Mouse (Mus musculus): ENCODE measurements around the gene Tmem182. TPM values are rescaled to one million over a fixed set of nuclear protein-coding genes. Genes with fewer than 3 reads are reported as not detected.

Gene Tmem182
- total RNA-seq, 4 experiments from 2014 or later, result 171 to 176 (median 173) TPM

DNA sequence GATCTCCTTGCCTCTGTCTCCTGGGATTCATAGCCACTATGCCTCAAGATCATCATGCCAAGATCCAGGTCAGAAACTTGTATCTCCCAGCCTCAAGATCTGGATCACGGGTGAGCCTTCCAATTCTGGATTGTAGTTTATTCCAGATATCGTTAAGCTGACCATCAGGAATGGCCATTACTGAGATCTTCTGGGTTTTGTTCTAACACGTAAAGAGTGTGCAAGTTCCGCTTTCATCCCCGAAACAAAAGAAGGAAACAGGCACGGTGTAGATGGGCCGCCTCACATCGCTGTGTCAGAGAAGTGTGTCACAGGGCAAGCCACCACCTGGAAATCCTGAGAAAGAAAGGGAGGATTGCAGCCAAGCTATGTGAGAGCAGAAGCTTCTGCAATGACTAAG is 6.3 kb upstream of the Tmem182 start:
- peak; percentile 26 for DNase-seq (ENCODE audit: low spot score)

DNA sequence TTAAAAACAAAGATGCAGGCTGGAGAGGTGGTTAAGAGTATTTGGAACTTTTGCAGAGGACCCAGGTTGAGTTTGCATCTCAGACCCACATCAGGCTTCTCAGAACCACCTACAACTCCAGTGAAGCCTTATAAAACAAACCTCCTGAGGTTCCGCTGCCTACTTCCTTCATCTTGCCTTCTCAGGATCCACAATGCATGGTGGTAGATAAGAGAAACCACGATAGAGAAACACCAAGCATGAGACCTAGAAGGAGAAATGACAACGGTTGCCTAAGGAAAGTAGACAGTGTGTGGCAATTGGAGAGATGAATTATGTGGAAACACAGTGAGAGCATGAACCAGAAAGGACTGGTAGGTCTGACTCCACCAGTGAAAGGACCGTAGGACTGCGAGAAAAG is 4.5 kb upstream of the Tmem182 start:
- DNase-seq (ENCODE audit: low spot score), result no peak

DNA sequence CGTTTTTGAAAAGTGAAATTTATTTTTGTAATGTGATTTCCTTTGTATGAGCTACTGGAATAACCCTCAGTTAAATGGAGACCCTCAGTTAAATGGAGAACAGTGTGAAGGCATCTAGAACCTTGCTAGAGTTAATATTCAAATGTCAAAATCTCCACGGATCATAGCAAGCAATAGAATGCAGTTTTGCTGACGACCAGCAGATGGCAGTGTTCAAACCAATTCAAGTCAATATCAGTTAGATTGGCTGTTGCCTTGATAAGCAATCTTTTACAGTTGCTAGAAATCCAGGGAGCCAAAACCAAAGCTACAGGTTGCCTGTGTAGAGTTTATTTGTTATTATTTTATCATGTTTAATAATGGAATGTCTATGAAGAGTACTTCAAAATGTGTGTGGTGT is 2.6 kb upstream of the Tmem182 start:
- no peak for DNase-seq (ENCODE audit: low spot score)

DNA sequence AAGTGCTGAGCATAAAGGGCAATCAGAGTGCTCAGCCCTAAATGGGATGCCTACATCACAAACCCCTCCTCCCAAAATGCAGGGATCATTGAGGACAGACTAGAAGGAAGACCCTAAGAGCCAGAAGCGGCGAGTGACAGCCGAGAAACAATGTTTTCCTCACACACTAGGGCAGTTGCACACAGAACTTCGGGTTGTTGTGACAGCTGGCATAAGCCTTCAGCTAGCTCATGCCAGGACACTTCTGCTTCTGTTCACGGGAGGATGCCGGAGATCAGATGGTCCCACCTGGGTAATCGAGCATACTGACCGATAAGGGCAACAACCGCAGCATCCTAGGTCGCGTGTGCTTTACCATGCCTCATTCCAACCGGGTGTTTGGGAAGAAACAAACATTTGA is 1.3 kb upstream of the Tmem182 start:
- no peak for DNase-seq (ENCODE audit: low spot score)

DNA sequence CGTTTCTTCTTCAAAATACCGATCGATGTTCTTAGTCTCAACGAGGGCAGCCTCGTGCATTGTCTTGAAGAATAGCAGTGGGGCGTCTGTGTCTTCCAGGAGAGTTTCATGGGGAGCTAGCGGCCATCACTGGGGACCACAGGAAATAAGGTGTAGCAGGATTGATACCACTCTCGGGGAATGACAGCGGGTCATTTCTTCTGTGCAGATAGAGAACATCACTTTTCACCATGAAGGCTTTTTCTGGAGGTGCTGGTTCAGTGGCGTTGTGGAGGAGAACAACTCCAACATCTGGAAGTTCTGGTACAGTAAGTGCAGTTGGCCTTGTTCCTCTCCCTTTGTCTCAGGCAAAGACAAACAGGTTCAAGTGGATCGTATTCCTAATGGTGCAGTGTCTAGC is 490 bp downstream of the Tmem182 start:
- no peak for DNase-seq (ENCODE audit: low spot score)

DNA sequence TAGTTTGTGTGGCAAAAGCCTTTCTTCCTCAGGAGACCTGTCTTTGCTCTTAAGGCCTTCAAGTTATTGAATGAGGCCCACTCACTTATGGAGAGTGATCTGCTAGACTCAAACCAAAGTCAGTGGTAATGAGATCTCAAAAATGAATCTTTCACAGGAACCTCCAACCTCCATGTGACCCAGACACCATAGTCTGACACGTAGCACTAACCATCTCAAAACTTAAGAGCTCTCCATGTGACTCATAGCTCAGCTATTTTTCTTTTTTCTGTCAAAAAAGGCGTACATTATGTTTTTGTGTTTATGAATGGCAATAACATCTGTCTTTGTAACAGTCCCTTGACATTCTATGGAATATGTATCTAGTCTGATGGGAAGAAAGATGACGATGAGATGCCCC is 3.2 kb downstream of the Tmem182 start:
- no peak for DNase-seq (ENCODE audit: low spot score)

DNA sequence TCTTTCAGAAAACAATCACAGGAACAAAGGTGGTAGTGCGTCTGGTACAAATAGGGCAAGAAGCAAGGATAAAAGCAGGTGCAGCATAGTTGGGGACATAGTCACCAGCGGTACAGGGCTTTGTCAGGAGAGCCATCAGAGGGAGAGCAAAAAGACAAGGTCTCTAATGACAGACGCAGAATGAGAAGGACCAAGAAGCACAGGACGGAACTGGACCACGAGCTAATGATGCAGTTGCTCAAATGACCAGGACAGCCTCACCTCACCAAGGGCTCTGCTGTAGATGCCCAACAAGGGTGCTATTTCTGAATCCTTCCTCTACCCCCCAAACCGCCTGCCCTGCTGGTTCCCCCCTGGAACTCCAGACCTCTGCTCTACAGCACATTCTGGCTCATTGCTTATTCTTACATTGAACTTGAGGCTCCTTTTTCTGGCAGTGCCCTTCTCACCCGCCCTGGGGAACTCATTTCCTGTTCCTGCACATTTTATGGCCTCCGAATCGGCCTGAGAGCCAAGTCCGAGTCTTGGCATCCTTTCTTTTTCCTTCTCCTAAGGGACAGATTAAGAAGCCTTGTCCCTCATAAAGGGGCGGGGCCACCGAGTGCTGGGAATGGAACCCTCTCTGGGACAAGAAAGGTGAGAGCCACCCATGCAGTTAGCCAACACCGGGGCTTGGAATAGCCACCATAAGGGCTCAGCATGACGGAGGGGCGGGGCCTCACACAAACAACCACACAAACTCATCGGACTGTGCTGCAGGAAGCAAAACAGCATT is 9.9 kb downstream of the Tmem182 start:
- DNase-seq (ENCODE audit: low spot score), result peak; percentile 52

DNA sequence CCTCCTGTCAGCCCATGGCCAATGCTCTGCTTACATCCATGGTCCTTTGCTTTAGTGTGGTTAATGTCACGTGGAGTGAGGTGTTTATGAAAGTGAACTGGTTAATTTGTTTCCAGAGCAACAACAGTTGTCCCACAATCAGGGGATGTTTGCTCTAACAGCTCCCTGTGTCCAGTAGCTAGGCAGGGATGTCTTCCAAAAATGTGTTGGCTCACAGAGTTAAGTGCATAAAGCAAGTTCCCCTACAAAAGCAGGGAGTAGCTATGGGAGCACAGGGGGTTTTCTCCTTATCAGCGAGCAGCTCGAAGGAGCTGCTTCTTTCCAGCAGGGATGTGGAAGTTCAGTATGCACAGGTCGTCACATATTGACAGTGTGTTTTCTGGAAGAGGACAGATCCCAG is 19.1 kb downstream of the Tmem182 start:
- DNase-seq (ENCODE audit: low spot score), result no peak

DNA sequence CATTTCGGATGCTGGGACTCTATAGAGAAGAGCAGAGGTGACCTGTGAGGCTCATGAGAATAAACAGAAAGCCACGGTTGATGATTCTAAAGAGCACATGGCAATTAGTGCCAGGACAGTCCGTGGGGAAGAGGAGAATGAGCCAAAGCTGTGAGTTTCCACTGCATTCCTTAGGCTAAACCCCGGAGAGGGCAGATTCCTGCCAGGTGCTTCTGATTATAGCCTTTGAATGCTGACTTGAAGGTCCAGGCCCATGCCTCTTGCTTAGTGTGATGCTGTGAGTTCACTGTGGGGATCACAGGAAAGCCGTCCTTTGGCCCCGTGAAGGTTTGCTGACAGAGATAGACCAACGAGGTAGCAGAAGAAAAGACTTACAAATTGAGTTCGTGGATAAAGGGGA is 19.5 kb downstream of the Tmem182 start:
- DNase-seq (ENCODE audit: low spot score), result no peak

DNA sequence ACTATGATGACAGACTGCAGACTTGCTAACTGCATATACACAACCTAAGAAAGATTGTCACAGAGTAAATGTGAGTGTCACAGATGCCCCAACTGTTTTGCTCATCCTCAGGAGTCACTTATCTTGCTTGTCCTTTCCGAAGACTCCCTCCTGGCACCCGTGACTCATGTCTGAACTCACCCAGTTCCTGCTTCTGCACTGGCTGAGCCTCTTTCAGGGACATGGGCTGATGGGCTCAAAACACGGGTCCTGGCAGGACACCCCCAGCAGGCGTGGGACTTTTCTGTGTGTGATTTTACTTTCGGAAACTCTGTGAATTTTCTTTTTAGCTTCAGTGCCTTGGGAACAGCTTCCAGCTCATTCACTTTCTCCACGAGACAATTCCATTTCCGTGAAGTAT is 20.4 kb downstream of the Tmem182 start:
- no peak for DNase-seq (ENCODE audit: low spot score)

DNA sequence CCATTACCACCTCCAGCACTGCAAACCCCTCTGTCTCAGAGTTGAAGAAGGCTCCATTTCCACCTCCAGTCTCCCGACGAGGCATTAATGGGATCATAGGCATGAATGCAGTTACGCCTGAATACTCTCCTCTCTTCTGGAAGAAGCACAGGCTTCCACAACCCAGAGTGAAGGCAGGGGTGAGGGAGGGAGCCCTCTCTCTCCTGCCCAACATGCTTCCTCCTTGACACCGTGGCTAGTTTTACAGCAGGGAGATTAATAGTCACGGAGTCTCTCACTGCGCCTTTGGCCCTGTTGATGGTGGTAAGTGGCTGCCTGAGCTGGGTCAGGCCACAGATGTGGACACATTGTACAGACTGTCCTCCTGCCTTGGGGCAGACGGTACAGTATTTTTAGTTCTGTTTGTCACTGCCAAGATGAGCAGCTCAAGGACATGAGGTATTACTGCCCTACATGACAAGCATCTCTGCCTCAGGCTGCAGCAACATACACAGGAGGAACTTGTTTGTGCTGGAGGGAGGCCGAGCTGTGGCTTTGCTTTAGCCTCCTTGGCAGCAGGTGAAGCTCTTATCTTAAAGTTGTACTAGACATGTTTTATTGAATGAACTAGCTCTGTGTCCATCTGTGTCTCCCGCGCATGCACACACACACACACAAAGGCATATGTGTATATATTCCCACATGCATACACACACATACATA is 24.0 kb downstream of the Tmem182 start:
- DNase-seq (ENCODE audit: low spot score), result peak; percentile 39

DNA sequence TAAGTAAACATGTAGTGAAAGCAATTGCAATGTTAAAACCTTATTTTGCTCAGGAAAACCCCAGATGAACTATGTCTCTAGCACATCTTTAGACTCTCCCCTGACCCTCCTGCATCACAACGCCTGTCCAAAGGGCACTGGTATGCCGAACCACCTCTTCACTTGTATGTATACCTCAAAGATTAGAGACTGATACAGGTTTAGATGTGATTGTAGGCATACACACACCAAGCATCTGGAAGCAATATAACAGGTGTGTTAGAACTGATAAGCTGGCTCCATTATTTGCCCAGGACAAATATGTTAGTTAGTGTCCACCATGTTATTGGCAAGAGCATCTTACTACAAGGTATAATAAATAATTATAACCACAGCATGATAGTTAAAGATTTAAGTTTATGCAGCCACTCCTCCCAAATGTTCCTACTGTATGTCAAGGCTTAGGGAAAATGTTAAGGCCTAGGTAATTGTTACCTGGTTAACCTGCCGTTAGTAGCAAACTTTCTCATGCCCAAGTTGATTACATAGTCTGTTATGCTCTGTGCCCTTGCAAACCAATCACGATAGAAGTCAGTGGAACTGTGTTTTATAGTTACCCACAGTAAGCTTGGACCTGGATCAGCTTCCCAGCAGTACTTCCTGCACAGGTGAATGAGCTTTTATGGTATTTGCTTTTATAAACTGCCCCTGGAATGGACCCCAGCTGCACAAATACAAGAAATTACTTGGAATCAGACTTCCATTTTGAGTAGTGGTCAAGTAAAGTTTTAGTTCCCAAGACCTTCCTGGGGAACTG is 25.5 kb downstream of the Tmem182 start:
- DNase-seq (ENCODE audit: low spot score), result no peak

DNA sequence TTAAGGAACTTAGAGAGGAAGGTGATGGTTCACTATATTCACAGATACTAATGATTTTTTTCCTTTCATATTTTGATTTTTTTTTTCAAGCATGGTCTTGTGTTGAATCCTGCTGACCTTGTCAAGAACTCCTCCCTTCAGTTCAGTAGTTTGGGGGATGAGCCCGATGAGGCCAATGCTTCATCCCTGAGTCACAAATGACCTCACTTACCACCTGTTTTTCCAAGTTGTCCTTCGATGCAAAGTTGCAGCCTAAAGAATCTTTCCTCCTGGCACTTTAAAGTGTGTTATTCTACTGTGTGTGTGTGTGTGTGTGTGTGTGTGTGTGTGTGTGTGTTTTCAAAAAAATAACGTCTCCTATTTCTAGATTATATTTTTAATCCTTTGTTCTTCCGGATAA is 30.1 kb downstream of the Tmem182 start:
- no peak for DNase-seq (ENCODE audit: low spot score)

DNA sequence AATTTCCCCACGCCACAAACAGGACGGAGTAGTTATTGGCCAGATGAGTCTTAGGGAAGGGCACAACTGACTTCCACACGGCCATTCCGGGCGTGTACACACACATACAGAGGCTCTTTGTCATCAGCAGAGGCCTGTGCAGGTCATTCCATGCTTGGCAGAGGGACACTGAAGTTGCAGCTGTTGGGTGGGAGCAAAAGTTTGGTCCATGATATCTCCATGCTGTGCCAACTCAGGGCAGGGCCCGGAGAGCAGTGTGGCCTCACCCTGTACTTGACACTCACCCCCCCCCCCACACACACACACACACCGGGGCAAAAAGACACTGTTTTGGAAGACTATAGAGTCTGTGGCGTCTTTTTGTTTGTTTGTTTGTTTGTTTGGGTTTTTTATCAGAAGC is 35.2 kb downstream of the Tmem182 start:
- DNase-seq (ENCODE audit: low spot score), result no peak

DNA sequence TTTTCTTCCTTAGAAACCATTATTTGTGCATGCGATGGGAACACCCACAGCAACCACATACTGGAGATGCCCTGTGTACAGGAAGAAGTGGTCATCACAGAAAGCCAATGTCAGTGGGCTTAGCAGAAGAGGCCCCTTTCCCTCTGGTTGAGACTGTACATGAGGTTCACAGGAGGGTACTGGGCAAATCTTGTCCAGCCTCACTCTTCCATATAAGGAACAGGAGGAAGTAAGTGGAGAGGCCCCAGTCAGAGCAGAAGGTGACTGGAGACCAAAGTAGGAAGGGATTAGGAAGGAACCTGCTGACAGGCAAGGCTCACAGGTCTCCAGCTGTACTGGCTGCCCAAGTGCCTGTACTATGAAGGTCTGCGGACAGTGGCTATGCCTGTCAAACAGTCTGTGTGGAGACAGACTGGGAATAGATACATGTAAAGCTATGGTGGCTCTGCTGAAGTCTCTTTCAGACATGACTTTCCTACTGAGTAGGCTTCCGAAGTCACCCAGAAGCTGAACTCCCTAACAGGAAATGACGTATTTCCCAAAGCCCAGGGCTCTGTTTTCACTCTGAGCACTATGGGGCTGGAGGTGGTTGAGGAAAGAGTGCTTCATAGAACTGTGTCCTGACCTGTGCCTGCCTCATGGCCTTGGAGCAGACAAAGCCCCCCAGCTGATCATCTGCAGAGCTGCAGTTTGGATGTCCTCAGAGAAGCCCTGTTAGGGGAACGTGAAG is 35.8 kb downstream of the Tmem182 start:
- no peak for DNase-seq (ENCODE audit: low spot score)

DNA sequence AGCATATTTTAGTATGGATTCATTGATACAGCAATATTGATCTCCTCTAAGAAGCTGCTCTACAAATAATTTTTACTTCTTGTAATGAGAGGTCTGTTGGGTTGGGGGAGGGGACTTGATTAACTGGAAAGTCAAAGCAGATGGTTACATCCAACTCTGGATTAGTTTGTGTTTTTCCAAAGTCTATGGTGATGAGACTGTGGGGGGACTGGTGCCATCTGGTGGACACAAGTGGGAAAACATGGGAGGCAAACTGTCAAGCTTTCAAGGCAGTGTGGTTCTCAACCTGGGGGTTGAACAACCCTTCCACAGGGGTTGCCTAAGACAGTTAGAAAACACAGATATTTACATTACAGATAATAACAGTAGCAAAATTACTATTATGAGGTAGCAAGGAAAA is 39.2 kb downstream of the Tmem182 start:
- DNase-seq (ENCODE audit: low spot score), result peak; percentile 57

DNA sequence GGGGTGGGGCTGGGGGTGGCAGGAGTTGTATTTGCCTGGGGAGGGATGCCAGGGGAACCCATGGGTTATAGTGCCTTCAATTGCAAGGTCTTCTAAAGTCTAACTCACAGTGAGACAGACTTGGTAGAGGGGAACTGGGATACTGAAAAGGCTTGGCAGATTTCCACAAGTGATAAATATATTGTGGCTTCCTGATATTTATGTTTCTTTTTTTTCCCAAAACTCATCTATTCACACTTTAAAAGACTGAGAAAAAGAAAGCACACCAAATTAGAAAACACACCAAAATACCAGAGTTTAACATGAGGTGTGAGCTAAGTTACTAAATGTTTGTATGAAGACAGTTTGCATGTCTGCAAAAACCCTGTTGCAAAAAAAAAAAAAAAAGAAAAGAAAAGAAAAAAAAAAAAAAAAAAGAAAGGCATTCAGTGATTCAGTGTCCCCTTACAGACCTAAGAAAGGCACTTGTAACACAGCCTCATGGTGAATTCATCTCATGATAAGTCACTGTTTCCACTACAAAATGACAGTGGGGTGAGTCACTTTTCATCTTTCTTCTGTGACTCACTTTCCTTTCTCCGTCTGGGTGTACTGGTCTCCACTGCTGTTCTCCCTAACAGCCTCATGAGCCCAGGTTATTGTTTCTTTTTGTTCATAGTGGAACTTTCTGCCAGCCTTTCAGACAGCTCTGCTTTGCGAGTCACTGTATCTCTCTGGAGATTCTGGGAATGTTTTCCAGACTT is 42.0 kb downstream of the Tmem182 start:
- DNase-seq (ENCODE audit: low spot score), result no peak

DNA sequence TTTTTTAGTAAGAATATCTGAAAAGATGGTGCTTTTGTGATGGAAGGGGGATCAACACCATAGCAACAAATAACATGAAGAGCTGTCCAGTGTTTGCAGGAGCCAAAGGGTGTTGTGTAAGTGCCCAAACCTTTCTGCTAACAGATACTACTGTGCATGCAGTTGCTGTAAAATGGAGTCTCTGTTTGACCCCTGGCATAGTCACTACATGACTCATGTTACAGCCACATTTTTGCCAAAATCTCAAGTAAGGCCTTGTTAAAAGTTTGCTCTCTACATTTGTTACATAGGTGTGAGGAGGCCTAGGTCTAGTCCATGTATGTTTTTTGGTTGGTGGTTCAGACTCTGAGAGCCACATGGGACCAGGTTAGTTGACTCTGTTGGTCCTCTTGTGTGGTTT is 45.9 kb downstream of the Tmem182 start:
- no peak for DNase-seq (ENCODE audit: low spot score)

DNA sequence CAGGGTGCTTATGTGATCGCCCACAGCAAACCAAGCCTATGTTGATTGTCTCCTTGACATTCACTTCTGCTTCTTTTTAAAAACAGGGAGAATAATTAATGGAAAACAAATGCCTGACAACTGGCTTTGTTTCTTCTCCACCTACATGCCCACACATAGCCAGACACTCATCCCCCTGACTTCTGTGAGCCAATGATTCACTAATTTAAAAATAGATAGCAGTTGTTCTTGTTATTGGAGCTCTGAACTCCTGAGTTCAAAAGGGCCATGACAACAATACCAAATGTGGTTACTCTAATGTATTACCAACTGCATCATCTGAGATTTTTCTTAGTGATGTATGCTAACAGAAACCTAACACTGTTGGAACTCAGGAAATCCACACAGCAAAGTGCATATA is 49.9 kb downstream of the Tmem182 start:
- DNase-seq (ENCODE audit: low spot score), result no peak

DNA sequence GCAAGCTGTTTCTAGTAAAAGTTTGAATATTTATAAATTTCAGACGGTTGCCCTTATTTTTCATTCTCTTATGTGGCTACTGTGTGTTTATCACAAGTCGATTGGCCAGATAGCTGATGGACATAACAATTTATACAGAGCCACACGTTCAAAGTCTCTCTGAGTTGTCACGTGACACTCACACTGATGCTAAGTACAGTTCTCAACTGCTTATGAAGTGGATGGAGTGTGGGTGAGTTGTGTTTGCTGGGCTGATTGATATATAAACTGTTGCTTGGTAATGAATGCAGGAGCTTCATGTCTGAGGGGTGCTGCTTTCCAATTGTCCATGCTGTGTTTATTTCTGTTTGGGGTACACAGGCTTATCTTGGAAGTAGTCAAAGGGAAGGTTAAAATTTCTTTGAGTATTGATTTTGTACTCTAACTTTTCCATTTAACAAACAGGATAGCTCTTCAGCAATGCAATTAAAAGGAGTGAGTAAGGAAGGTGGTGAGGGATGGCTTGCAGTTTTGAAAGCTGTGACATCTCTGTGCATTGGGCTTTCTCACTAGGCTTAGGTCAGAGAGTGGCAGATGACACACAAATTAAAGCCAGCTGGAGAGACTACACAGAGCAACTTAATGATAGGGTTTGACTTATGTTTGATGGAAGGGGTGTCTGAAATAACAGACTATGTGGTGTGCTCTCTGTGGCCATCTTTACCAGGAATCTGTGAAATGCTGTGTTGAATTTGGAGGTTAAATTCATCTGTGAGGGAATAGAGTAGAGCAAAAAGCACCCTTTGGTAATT is 51.6 kb downstream of the Tmem182 start:
- no peak for DNase-seq (ENCODE audit: low spot score)

All from heart, adult 8-10 months (tissue).